Mouse (Mus musculus) ZHBTc4 (cell line): ENCODE data around the gene Napa.

Experiments used
- DNase-seq: peaks from one replicate; pipeline ENCODE4 v3.0.0-alpha.2; 2011; ENCODE audit warnings: low read depth, low spot score

The Napa gene

DNA sequence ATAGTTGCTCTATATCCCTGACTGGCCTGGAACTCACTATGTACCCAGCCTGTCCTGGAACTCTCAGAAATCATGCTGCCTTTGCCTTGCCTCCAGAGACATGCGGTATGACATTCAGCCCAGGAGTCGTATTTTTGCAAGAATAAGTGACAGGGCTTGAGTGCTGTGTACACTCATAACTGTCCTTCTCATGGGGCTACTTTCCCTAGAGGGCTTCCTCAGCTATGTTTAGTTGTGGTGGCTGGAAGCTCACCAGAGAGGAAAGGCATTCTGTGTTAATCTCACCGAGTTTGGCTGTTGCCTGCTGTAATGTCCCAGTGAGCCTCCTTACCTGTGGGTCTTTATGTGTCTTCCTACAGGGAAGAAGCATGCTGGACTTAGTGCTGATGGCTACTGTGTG lies 3.7 kb upstream of the Napa start:
- DNase-seq, result no peak

DNA sequence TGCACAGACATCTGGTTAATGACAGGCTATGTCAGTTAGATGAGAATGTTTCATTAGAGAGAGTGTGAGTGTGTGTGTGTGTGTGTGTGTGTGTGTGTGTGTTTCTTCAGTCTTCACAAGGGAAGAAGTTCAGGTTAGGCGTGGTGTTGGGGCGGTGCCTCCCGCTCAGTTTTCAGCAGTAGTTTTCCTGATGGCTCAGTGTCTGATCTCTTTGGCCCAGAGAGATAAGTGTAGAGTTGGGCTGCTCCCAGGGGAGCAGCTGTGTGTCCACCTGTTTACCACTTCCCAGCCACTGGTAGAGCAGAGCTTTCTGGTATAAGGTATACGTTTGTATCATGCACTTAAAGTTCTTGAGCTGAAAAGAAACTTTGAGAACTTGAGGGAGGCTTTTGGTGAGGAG lies 1.6 kb downstream of the Napa start:
- DNase-seq, result no peak

DNA sequence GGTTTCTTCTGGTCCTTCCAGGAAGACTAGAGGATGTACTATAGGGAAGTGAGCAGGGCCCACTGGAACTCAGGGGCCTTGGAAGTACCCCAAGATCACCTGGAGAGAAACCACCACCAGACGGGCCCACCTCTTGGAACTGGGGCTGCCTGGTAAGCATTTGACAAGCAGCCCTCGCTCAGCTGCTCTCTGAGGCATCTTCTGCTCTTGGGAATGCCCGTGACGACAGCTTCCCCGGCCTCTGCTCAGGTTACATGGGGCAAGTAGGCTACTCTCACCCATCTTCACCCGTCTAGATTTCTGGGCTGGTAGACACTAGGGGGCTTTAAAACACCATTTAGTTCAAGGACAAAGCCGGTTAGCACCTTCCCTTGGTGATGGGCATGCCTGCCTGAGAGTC lies 2.8 kb downstream of the Napa start:
- DNase-seq, result no peak

DNA sequence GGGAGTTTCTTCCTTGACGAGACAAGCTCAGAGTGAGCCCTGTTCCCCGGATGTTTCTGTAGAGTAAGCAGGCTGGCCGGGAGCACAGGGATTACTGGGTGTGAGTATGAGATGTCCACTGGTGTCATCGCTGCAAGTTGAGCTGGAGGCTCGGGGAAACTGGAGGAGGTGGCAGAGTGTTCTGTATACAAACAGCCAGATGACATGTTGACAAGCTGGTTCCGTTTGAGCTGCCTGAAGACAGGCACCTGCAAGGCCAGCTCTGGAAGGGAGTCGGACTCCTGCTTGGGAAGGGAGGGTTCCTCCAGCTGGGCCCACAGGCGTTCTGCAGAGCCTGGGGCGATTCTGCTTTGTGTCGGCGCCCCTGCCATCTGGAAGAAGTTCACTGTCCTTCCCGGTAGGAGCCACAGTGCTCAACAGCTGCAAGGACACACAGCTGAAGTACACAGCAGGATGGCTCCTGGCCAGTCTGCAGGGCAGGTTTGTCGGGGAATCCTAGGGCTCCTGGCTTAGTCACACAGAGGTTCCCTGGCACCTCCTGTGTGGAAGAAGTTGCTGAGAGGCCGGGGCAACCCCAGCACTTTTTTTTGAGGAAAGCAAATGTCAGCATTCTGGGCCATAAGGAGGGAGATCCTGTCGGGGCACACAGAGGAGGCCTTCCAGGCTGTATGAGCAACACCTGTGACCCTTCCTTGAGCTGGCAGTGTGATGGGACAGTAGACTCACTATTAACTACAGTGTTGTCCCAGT lies 3.6 kb downstream of the Napa start:
- DNase-seq, result peak; percentile 39

DNA sequence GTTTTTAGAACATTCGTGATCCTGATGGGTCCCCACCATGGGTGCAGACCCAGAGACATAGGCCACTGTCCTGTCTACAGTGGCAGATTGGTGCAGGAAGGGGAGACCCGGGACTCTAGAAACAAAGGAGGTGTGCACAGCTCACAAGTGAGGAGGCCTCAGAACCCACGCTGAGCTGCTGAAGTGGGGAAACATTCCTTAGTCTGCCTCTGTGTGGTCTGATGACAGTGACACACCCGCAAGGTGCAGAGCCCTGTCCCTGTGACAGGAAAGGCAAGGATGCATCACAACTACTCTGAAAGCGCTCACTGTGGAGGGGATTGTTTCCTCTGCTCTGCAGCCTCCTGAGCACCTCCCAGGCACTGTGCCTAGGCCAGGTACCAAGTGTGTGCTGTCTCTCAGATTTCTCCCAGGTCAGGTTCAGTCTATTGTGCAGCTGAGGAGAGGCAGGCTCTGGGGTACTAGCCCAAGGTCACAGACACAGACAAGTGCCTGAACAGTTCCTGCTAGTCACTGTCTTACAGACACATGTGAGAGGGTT lies 4.5 kb downstream of the Napa start:
- peak; percentile 27 for DNase-seq

DNA sequence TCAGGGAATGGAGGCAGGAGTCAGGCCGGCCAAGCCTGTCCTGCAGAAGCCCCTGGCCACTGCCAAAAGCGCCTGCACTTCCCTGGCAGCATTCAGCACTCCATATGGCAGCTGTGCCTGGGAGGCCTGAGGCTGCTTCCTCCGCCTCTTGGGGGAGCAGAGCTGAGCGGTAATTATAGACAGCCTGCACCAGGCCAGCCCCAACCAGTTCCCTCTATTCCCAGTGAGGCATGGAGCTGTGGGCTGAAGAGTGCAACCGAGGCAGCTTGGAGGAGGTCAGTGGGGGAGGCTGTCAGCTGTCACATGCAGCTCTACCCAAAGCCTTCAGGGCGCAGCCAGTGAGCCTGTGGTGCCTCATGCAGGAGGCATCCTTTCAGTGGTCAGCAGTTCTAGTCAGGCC lies 5.5 kb downstream of the Napa start:
- peak; percentile 23 for DNase-seq

DNA sequence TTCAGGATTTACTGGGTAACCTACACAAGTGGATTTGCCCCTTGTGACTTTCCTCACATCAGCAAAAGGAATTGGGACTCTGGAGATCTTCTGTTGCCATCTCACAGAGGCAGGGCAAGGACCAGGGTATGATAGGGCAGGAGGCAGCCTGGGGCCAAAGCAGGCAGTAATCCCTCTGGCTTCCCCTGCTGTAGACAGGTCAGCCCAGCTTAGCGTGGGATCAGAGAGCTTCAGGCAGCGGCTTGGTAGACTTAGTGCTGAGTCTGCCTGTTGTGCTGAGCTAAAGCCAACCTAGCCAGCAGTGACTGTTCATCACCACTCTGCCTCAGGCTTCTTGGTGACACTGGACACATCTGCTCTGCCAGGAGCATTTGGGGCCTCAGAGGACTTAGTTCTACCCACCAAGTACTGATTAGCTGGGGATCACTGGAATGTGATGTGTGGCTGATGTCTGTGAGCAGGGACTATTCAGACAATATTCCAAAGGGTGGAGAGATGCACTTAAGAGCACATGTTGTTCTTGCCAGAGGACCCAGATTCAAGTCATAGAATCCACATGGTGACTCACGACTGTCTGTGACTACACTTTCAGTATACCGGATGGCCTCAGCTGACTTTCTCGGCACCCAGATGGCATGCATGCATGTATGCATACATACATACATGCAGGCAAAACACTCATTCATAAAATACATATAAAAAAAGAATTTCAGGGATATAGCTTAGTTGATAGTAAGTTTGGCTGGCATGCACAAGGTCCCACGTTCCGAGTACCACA lies 6.5 kb downstream of the Napa start:
- no peak for DNase-seq

DNA sequence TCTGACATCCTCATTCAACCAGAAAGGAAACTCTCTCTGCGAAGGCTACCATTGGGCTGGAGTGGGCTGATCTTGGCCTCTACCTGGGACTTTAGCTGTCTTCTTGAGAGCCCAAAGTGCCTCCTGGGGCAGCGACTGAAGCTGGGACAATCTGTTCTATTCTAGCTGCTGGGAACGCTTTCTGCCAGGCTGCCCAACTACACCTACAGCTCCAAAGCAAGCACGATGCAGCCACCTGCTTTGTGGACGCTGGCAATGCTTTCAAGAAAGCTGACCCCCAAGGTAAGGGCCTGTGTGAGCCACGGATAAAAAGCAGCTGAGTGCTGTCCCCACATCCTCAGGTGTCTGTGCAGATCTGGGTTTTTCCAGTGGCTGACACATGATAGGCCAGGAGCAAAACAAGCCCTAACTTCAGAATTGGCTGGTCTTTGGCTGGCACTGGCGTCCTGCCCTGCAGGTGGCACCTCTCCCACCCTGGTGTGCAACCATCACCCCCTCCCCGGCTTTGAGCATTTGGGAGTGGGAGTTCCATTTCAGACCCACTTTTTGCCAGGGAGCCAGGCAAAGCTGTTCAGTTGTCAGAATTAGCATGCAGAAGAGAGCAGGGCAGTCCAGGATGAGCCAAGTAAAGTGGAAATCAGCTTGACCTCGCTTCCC lies 10.8 kb downstream of the Napa start:
- no peak for DNase-seq

DNA sequence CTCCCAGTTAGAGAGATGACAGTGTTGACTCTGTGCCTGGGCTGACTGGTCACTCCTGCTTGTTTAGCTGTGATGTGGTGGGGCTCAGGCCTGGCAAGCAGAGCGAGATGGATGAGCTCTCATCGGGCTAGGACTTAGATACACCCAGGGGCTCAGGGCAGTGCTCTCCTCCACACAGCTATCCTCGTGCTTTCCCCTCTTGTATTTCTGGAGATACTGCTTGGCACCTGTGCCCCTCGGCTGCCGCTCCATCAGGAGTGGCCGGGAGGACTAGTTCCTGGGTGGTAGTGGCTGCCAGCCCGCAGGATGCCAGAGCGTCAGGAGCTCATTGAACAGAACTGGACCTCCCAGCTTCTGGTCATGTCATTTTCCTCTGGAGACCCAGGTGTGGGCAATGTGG lies 11.9 kb downstream of the Napa start:
- no peak for DNase-seq

DNA sequence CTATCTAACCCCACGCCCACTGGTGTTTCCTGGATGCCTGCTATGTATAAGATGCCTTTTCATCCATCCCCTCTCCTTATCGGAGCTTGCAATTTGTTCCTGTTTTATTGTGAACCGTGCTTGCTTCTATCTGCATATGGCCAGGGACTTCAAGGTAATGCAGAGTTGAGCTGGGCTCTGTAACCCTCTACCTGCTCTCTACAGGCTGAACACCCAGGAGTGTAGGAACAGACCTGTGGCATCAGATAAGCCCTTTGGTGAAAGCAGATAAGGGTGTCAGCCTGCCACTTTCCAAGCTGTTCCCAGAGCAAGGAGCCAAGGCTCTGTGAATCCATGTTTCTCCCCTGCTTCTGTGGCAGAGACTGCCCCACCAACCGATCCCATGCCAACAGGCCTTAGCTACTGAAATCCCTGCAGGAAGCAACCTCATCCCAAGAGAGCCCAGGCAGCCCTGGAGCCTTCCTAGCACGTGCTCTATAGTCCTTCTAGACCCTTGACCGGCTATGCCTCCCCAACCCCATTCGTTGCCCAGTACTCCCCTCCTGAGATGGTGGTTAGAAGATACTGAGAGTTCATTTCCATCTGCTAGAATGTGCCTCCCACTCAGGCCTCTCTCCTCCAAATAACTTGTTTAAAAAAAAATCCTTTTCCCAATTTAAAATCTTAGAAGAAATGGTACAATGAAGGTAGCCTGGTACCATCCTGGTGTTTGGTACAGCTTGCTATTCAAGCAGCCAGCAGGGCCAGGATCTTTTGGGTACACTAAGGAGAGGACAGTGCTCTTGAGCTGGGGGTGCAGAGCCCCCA lies 13.2 kb downstream of the Napa start:
- no peak for DNase-seq

DNA sequence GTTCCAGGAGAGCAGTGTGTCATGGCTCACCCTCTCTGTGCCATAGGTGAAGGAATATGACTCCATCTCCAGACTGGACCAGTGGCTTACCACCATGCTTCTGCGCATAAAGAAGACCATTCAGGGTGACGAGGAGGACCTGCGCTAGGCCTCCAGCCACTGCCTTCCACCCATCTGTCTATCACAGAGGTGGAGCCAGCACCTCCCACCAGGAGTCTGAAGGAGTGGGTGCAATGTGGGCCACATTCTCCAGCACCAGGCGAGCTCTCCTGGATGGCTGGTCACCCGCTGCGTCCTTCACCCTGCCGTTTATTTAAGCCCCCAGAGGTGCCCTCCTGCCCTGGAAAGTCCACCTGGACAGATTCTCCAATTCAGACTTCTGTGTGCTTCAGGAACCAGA lies 18.2 kb downstream of the Napa start:
- DNase-seq, result no peak

DNA sequence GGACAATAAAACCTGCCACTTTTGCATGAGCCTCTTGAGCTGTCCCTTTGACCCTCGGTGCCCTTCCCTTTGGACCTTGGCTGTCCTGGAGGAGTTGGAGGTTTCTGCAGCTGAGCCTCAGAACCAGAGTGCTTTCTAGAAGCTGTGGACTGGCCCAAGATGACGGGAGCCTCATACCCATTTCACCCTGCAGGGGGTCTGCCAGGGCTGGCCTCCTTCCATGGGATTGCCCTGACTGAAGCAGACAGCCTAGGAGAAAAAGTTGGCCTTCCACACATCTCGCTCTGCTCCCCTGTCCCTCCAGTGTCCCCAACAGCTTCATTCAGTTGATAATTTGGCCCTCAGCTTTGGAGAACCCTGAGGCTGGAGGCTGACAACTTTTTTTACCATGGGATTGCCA lies 18.8 kb downstream of the Napa start:
- DNase-seq, result no peak

DNA sequence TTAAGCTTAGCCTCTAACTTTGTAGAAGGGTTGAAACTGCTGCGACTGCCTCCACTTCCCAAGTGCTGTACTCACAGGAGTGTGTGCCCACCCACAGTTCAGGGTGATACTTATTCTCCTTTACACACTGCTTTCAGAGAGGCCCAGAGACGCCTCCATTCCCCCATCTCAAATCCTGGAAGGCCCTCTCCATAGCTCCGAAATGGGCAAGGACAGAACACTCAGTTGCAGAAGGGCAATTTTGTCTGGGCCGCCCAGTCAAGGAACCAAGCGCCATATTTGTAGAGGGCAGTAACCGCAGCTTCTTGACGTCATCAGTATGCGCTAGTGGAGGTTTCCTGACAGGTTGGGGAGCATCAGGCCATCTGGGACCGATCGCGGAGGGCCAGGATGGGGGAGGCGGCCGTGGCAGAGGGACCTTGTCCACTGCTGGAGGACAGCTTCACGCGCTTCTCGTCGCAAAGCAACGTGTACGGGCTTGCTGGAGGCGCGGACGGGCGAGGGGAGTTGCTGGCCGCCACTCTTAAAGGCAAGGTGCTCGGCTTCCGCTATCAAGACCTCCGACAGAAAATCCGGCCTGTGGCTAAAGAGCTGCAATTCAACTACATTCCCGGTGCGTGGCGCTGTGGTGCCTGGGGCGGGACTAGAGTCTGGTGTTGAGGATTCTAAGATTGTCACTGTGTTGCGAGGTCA lies 21.5 kb downstream of the Napa start, which contains the start of gene Kptn:
Gene Kptn (plus strand): TSS at position 327 of the 693 bp plus-strand sequence.
- peak; percentile 94 for DNase-seq

DNA sequence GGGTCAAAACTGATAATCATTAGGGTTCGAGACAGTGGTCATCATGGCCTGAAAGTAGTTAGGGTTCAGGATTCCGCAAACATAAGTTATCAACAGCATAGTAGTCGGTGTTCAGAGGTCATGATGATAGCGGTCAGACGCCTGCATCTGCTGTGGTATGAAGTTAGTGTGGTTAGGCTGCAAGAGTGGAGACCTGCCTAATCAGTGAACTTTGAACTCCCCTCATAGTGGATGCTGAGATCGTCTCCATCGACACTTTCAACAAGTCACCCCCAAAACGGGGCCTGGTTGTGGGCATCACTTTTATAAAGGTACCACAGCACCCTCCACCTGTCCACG lies 22.0 kb downstream of the Napa start:
- DNase-seq, result no peak

DNA sequence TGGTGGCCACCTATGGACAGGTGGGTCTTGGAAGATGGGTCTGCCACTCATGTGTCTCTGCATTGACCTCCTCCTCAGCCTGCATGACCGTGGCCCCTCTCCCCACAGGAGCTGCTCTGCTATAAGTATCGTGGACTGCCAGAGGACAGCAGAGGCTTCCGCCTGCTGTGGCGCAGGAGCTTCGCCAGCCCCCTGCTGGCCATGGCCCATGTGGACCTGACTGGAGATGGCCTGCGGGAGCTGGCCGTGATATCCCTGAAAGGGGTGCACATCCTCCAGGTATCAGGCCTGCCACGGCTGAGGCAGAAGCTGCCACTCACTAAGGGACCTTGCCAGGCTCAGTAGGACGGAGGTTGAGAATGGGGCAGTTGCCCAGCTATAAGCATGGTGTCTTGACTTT lies 27.6 kb downstream of the Napa start:
- no peak for DNase-seq

DNA sequence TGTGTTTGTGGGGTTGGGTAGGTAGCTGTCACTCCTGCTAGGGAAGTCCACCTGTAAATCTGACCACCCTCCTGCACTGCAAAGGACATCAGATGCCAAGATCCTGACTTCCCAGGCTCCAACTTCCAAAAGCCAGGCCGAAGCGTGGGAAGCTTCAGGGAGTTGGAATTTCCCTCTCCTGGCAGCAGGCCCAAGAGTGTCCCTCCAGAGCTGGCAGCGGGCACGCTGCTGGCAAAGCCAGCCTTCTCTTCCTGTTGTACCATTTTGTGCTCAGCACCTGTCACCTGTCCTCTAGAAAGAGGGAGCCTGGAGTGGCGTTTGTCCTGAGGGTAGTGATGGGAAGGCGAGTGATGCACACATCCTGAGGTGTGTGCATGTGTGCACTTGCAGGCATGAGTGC lies 30.1 kb downstream of the Napa start:
- no peak for DNase-seq

DNA sequence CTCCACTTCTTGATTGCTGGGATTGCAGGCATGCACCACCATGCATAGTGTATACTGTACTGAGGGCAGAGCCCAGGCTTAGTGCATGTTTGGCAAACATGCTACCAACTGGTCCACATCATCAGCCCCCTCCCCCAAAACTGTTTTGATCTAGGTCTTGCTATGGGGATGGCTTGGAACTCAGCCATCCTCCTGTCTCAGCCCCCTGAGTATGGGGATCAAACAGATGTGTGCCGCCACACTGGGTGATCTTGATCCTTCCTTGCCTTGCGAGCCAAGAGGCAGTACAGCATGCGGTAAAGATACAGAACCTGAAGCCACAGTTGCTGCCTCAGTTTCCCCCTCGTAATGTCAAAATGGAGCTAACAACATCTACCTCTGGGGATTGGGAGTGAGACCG lies 30.6 kb downstream of the Napa start:
- no peak for DNase-seq

DNA sequence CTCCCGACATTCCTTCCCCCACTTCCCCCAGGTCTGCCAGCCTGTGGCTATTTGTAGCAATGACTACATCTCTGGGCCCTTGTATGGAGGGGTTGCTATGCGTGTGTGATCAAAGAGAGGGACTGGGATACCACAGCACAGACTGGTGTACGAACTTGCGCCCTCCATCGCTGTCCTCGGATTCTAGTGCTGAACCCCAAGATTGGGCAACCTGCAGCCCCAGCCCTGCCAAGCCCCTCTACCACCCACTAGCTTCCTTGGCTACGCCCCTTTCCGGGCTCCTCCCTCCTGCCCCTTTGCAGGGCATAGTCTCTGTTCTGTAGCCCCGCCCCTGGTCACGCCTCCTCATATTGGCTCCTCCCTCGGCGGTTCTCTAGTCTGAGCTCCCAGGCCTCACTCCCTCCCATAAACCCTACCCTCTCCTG lies 31.2 kb downstream of the Napa start, which contains the start of gene Slc8a2:
Gene Slc8a2 (plus strand): TSS at position 406 of the 425 bp plus-strand sequence.
- peak; percentile 95 for DNase-seq

DNA sequence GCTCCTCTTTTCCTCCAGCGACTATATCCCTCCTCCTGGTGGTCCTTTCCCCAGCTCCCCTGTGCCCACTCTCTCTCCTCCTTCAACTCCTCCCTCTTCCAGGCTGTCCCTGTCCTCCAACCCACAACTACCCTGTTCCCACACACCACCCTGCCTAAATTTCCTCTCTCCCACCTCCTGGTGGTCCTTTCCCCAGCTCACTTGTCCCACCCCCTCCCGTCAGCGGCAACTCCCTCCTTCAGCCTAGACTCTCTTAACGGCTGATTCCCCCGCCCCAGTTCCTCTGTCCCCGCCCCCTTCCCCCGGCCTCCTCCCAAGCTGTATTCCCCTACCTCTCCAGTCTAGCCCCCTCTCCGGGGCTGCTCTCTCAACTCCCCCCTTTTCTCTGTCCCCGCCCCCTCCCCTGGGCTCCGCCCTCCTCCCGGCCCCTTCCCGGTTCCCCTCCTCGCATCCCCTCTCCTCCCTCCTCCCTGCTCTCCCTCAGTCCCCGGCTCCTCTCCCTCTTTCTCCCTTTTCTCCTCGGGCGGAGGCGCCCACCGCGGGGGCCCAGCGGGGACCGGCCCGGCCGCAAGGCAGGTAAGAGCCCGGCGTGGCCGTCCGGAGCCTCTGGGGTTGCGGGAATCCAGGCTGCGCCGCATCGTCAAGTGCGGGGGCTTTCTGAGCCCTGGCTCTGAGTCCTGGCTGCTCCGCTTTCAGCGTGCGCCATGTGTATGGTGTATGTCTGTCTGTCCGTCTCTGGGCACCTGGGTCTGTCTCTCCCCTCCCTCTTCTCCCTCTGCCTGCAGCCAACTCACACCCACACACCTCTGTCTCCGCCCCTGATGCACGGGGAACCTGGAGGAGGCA lies 31.8 kb downstream of the Napa start:
- peak; percentile 90 for DNase-seq
